Mouse (Mus musculus) heart, embryonic 10.5 days (tissue): ENCODE measurements around the gene E330009J07Rik. TPM values are rescaled to one million over a fixed set of nuclear protein-coding genes. Genes with fewer than 3 reads are reported as not detected.

ENCODE experiments used
- DNase-seq: peaks from one replicate; pipeline ENCODE4 v3.0.0-alpha.2; 2017; ENCODE audit warnings: low spot score
- H3K27ac ChIP-seq: fragments of 300-500 bp; sonication (generic); 2 replicates; pipeline ENCODE4 v1.5.1; 2016; ENCODE audit warnings: mild to moderate bottlenecking
- H3K27me3 ChIP-seq: fragments of 300-500 bp; sonication (generic); 2 replicates; pipeline ENCODE4 v1.6.1; 2016; ENCODE audit warnings: mild to moderate bottlenecking; ENCODE audit not compliant: poor library complexity, insufficient read depth, severe bottlenecking
- H3K36me3 ChIP-seq: fragments of 300-500 bp; sonication (generic); 2 replicates; pipeline ENCODE4 v1.6.1; 2016; ENCODE audit warnings: mild to moderate bottlenecking, moderate library complexity
- H3K4me1 ChIP-seq: fragments of 300-500 bp; sonication (generic); 2 replicates; pipeline ENCODE4 v1.6.1; 2016; ENCODE audit warnings: mild to moderate bottlenecking
- H3K4me3 ChIP-seq: fragments of 300-500 bp; sonication (generic); 2 replicates; pipeline ENCODE4 v1.5.1; 2016; ENCODE audit warnings: mild to moderate bottlenecking, moderate library complexity
- H3K9me3 ChIP-seq: fragments of 300-500 bp; sonication (generic); 2 replicates; pipeline ENCODE4 v1.6.1; 2016; ENCODE audit warnings: mild to moderate bottlenecking, moderate library complexity
- WGBS: fragments of 180-500 bp; shearing (Covaris S2); methylation state at CpG from one replicate; pipeline ENCODE4 v1.1.7; 2016; 5-methylcytosine and 5-hydroxymethylcytosine counted together
- polyA plus RNA-seq: library from polyadenylated mRNA; unstranded; fragments of >200 nt; fragmentation: Nextera tagmentation; extraction: Ambion mirVana; gene quantifications from 2 replicates; pipeline ENCODE4 v1.2.1, GENCODE M21; 2016

Gene E330009J07Rik
- polyA plus RNA-seq, 1 experiment from 2014 or later: 6.8 TPM

DNA sequence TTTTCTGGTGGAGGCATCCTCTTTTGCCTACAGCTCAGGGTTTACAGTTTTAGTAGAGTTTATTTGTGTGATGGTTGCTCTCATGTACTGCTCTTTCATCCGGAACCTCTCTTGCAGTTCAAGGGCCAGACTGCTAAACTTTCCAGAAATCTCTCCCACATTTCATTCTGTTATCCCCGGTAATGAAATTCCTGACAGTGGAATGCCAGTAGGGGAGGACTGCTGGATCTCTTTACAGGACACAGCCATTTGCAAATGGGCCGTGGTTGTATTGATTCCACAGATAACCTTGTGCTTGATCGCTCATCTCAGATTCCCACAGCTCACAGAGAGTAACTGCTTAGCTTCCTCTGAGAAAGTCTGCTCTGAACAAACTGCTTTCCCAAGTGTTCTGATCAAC lies 54.0 kb downstream of the E330009J07Rik start:
- no peak overlapping the region for H3K27ac ChIP-seq
- WGBS: 80% methylated on average over 4 of the region's 4 CpGs

DNA sequence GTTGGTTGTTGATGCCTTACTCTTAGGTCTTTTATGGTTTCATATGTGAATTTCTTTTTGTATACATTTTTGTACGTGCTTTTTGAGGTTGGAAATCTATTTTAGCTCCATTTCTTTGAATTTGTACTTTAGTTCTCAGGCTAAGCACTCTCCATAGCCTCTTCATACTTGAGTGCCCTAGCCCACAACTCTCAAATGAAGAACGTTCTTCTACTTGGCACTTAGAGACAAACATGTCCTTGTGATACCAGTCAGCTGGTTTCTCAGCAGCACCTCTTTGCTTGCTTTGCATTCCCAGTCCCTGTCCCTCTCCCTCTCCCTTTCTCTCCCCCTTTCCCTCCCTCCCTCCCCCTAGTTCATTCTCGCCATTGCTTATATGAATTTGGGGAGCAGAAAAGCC lies 55.8 kb downstream of the E330009J07Rik start:
- H3K27ac ChIP-seq: no peak overlapping the region
- peaks cover 8% of the 10 kb centered on the region; the same call in 1 of the 2 replicates for H3K36me3 ChIP-seq
- H3K9me3 ChIP-seq: no peaks in the 10 kb centered on the region
- no peak for DNase-seq
- no peaks in the 10 kb centered on the region for H3K27me3 ChIP-seq
- 76% methylated on average over 3 of the region's 3 CpGs for WGBS
- no peak overlapping the region for H3K4me3 ChIP-seq
- H3K4me1 ChIP-seq: no peaks in the 10 kb centered on the region

More for the DNA sequence above, 54.0 kb downstream of the E330009J07Rik start:
- no peak for DNase-seq
- Histone ChIP-seq H3K4me3 (no peak overlapping the region), H3K27me3 (no peaks in the 10 kb centered on the region), H3K9me3 (no peaks in the 10 kb centered on the region), H3K36me3 (peaks cover 9% of the 10 kb centered on the region; the same call in 1 of the 2 replicates), H3K4me1 (no peaks in the 10 kb centered on the region)

DNA sequence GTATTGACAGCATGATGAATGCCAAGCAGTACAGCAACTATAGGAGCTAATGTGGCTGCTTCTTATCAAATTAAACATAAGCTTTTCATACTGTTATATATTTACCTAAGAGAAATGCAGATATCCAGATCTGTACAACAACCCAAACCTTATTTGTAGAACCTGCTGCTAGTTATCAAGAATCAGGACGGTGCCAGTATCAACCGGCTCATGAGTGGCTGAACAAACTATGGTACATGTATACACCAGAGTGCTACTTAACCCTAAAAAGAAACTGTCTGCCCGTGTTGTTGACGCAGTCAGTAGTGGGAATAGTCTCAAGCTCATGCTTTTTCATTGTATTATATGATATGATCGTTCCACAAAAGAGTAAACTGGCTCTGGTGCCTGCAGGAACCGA lies 64.9 kb downstream of the E330009J07Rik start:
- 90% methylated on average over 6 of the region's 6 CpGs for WGBS
- H3K4me3 ChIP-seq: no peak overlapping the region
- no peak for DNase-seq
- no peaks in the 10 kb centered on the region for H3K9me3 ChIP-seq
- H3K27me3 ChIP-seq: no peaks in the 10 kb centered on the region
- H3K4me1 ChIP-seq: peaks cover 6% of the 10 kb centered on the region; the same call in 1 of the 2 replicates
- no peak overlapping the region for H3K27ac ChIP-seq
- peaks cover 14% of the 10 kb centered on the region; the same call in 1 of the 2 replicates for H3K36me3 ChIP-seq

DNA sequence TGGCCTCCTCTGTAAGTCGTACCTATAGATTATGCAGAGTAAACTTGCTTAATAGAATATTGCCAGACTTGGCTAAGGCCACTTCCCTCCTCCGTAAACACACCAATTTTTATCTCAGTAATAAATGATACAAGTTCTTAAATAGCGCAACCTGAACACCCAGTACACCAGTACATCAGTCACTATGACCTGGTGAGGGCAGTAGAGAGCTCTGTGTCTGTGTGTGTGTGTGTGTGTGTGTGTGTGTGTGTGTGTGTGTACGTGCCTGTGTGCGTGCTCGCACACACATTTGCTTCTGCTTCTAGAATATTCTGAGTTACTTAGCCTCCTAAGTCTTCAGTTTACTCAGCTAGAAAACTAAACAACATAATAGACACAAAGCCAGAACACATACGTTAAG lies 82.6 kb downstream of the E330009J07Rik start:
- no peak for DNase-seq
- Histone ChIP-seq H3K4me3 (no peak overlapping the region), H3K36me3 (peaks cover 18% of the 10 kb centered on the region; the same call in 1 of the 2 replicates), H3K27me3 (no peaks in the 10 kb centered on the region), H3K27ac (no peak overlapping the region), H3K4me1 (no peaks in the 10 kb centered on the region), H3K9me3 (no peaks in the 10 kb centered on the region)
- WGBS: 89% methylated on average over 7 of the region's 7 CpGs

Other genes with a start within 250 kb of the E330009J07Rik start
- gene Agk, start 111.0 kb downstream of the E330009J07Rik start, polyA plus RNA-seq: 45.7 and 50.8 TPM in 2 replicates
- 0.04 TPM in 1 of 2 replicates, not detected in the other for gene Wee2, start 3.0 kb upstream of the E330009J07Rik start, polyA plus RNA-seq
- 122 and 162 TPM in 2 replicates for gene Ssbp1, start 35.2 kb upstream of the E330009J07Rik start, polyA plus RNA-seq
- gene Tas2r137, start 55.1 kb upstream of the E330009J07Rik start, polyA plus RNA-seq: not detected in 2 replicates
- not detected in 2 replicates for gene Tas2r108, start 57.4 kb upstream of the E330009J07Rik start, polyA plus RNA-seq
- gene Prss37, start 83.4 kb upstream of the E330009J07Rik start, polyA plus RNA-seq: 0.41 TPM in 1 of 2 replicates, not detected in the other
- not detected in 2 replicates for gene Olfr461, start 118.9 kb upstream of the E330009J07Rik start, polyA plus RNA-seq
- gene Olfr460, start 133.4 kb upstream of the E330009J07Rik start, polyA plus RNA-seq: not detected in 2 replicates
- gene Clec5a, start 149.7 kb upstream of the E330009J07Rik start, polyA plus RNA-seq: 0.10 and 0.53 TPM in 2 replicates
- gene Tas2r138, start 177.2 kb upstream of the E330009J07Rik start, polyA plus RNA-seq: not detected in 2 replicates
- 0.02 and 0.24 TPM in 2 replicates for gene Mgam, start 192.7 kb upstream of the E330009J07Rik start, polyA plus RNA-seq